Mouse (Mus musculus): ENCODE data around the gene Tex14.

GRCm38 (mm10) chr11:87577601-87578248 is 172.9 kb downstream of the Tex14 start:
- TF ChIP-seq CTCF (IDR thresholded peaks at IDR 0.05 in 2 of 3, conservative IDR thresholded peaks at IDR 0.05 in 1 of 3; ENCODE audit: control insufficient read depth in 1 of 3, insufficient read depth in 1 of 3, low read depth in 2 of 3, low read length in 3 of 3, poor library complexity in 1 of 3, severe bottlenecking in 1 of 3) (no peak), MYC (IDR thresholded peaks at IDR 0.05; ENCODE audit: low read depth, low read length) (no peak), MAX (IDR thresholded peaks at IDR 0.05; ENCODE audit: low read length) (no peak), SMC3 (IDR thresholded peaks at IDR 0.05; ENCODE audit: low read depth, low read length) (no peak), CHD1 (IDR thresholded peaks at IDR 0.05; ENCODE audit: low read depth, low read length) (no peak), USF1 (IDR thresholded peaks at IDR 0.05; ENCODE audit: low read depth, low read length) (no peak), EP300 (IDR thresholded peaks at IDR 0.05; ENCODE audit: low read depth in 1 of 2, low read length in 2 of 2) (no peak), POLR2A (IDR thresholded peaks at IDR 0.05; ENCODE audit: control insufficient read depth in 1 of 2, insufficient read depth in 1 of 2, low read depth in 1 of 2, low read length in 2 of 2, poor library complexity in 1 of 2) (no peak), HCFC1 (IDR thresholded peaks at IDR 0.05; ENCODE audit: low read depth, low read length) (no peak), CHD2 (IDR thresholded peaks at IDR 0.05; ENCODE audit: low read length) (no peak), MAZ (IDR thresholded peaks at IDR 0.05; ENCODE audit: low read depth, low read length) (no peak), ETS1 (IDR thresholded peaks at IDR 0.05; ENCODE audit: low read depth, low read length) (no peak), SIN3A (IDR thresholded peaks at IDR 0.05; ENCODE audit: low read length) (no peak)
